Mouse (Mus musculus): ENCODE measurements at regions not wholly inside any gene's neighbourhood (a gene's known extent, or its start where the extent isn't known, plus 50 kb on each side); places are given as distances from the start of the nearest gene placed in this dataset.

DNA sequence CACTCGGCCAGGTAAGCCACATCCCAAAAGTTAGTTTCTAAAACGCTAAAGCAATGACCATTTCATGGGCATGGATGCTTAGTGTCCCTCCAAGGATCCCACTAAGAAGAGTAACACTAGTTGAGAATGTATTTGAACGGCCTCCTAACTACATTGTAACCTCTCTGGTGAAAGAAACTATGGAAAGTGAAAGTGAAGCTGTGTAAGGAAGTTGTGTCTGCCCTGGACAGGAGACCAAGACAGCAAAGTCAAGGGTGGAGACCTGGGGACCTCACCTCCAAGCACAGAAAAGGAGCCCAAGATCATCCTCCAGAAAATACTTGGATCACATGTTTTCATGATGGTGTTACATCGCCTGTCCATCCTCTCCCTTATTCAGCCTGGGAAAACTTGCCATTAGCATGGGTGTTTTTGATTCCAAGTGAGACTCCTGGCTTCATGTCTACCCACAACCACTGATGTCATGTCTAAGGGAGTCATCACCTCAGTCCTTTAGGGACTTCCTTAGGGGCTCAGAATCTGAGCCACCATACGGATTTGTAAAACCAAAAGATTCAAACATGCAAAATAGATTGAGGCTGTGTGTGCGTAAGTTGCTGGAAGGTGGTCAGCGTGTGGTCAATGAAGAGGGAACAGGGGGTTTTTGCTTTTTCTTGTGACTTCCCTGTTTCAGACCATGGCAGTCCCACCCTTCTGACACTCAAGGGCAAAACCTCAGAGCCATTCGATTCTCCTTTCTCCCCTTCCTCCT lies 62.4 kb upstream of the 1700016C15Rik start:
- no peak for DNase-seq (ENCODE audit: low spot score)

DNA sequence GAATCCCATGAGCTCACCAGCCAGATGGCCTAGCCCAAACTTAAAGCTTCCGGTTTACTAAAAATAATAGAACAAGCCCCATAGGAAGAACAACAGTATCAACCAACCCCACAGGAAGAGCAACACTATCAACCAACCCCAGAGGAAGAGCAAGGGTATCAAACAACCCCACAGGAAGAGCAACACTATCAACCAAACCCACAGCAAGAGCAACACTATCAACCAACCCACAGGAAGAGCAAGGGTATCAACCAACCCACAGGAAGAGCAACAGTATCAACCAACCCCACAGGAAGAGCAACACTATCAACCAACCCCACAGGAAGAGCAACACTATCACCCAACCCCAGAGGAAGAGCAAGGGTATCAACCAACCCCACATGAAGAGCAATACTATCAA lies 59.0 kb upstream of the 1700016C15Rik start:
- no peak for DNase-seq (ENCODE audit: low spot score)

DNA sequence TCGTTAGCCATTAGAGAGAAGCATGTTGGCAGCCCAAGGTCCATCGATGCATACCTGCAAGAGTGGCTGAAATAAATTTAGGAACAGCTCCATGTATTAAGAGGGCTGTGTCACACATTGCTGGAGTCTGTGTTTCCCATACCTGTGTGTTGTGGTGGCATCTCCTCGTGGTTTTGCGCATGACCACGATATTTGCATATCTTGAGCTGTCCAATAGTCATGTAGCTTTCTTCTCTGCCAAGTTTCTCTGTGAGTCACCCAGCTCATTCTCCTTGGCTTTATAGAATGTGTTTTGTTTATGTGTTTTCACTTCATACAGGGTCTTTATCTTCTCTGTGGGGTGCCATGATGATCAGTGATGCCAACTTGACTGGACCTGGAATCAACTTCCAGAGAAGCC lies 53.0 kb upstream of the 1700016C15Rik start:
- DNase-seq (ENCODE audit: low spot score) = no peak

- DNase-seq (ENCODE audit: low spot score) = no peak
Observed at GRCm38 (mm10) chr1:177678832-177679231, 50.8 kb upstream of the 1700016C15Rik start.
